Mouse (Mus musculus) gastrocnemius, postnatal 36 days (tissue): ENCODE results near the gene Mettl23. TPM values are rescaled to one million over a fixed set of nuclear protein-coding genes. Genes with fewer than 3 reads are reported as not detected.
"Not testable (repeated sequence)": the region's sequence is repeated elsewhere in the genome, so short reads cannot be mapped to it uniquely, and the experiment has no call there.

ENCODE experiments used
- DNase-seq, 2 experiments: peaks; one replicate each; pipeline ENCODE4 v3.0.0; 2022
- intact Hi-C: fragments of 180-260 bp; cut with DNase I; formaldehyde crosslinking; loops from one replicate; pipeline ENCODE4 v1.15.1; 2025
- total RNA-seq, 2 experiments: library from RNA; stranded (reverse); gene quantifications; 2 replicates each; pipeline ENCODE4 v1.2.3; 2021

Gene Mettl23
- total RNA-seq, 2 experiments from 2014 or later: 30.0 to 39.2 TPM

DNA sequence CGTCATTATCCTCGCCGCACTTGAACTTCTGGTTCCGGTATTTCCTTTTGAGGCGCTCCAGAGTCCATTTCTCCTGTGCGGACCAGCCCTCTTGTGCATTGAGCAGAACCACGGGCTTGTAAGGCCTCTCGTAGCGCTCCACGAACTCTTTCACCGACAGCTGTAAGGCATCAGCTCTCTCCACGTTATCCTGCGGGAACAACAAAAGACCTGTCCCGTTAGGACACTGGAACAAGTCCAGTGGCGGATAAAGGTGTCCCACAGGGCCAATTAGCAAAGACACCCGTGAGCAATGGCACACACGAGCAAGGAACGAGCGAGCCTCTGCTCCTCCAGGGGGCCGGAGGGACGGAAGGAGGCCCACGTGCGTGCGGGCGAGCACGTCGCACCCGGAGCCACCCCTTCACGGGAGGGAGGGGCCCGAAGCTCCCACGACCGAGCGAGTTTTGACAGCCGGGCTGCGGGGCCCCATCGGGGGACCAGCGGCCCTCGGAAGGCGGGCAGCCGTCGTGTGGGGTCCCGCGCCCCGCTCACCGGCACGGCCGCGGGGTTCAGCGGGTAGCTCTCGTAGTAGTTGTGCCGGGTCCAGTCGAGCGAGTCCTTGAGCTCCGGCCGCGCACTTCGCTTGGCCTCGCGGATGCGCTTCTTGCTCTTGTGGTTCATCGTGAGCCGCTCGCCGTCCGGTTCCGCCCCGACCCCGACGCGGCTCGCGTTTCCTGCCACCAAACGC is 382 bp upstream of the Mettl23 start:
- intact Hi-C loops: no loop called here
- DNase-seq: peak; percentile 48 to 55

DNA sequence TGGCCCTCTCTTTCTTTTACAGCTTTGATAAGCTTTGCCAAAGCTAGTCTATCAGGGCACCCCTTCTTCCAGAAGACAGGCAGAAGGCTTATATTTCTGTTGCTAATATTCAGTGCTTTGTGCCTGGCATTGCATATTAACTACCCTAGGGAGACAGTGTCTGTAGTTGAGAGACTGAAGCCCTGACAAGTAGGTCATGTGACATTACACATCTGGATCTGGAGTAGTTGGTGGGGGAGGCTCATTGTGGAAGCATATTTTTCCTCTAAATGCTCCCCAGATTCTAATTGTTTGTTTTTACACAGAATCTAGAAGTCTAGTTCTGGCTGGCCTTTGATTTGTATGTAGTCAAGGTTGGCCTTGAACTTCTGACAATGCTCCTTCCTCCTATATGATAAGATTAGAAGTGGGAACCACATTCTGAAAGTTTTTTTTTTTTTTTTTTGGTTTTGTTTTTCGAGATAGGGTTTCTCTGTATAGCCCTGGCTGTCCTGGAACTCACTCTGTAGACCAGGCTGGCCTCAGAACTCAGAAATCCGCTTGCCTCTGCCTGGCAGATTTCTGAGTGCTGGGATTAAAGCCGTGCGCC is 3.6 kb downstream of the Mettl23 start:
- intact Hi-C loops: no loop called here

DNA sequence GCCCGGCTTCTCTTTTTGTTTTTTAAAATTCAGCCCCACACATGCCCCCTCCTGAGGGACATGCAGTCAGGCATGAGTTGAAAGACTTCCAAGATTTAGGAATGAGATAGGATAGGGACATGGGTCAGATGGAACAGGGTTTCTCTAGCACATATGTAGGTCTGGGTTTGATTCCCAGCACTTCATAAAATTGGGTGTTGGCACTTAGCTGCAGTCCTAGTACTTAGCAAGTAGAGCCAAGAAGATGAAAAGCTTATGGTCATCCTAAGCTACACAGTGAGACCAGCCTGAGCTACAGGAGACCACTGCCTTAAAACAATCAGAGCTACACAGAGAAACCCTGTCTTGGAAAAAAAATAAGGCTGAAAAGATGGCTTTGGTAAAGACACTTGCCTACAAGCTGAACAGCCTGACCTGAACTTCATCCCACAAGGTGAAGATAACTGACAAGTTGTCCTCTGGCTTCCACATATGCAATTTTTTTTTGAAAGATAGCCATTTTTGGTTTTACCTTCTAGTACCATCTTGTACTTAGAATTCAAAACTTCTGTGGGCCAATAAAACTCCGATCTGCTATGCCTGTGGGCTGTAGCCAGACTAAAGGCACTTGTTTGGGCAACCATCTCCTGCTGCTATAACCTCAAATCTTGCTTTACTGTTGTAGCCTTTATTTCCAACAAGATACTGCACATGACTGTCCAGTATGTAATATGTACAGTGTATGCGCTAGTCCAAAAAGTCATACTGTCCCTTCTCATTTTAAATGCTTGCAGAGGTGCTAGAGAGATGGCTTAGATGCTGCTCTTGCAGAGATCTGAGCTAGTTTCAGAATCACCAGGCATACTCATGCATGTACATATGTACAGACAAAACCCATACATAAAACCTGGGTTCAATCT is 4.4 kb downstream of the Mettl23 start:
- DNase-seq: no peak
- intact Hi-C loops: no loop called here

More for the DNA sequence above, 3.6 kb downstream of the Mettl23 start:
- DNase-seq: no peak

DNA sequence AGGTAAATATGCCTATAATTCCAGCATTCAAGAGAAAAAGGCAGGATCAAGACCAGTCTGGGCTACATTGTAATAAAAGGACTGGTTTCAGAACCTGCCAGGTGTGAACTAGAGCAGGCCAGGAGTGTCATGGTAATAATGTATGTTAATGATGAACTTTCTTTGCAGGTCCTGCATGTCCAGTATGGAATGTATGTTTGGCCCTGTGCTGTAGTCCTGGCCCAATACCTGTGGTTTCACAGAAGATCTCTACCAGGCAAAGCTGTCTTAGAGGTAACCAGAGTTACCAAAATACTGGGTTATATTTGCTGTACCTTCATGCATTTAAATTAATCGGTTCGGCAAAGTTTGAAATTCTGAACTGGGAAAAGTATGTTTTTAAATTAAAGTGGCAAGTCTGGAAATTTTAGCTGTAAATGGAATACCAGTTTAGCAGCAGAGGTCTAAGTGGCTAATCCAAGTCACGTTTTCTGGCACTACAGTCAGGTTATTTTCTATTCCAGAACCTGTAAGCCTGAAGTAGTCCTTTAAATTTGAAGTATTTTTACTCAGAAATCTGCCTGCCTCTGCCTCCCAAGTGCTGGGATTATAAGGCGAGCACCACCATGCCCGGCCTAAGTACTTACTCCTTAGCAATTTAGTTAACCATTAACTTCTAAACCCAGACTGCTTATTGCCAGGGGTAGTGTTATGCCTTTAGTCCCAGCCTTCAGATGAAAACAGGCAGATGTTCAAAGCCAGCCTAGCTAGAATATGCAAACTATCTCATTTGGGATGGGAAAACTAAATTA is 5.2 kb downstream of the Mettl23 start:
- no peak for DNase-seq
- intact Hi-C loops: no loop called here

DNA sequence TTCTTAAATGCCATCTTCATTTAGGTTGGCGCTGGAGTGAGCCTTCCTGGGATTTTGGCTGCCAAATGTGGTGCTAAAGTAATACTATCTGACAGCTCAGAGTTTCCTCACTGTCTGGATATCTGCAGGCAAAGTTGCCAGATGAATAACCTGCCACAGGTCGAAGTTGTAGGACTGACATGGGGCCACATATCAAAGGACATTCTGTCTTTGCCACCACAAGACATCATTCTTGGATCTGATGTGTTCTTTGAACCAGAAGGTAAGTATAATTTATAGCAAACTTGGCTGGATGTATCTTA is 5.8 kb downstream of the Mettl23 start:
- intact Hi-C loops, DNase-seq: not testable (repeated sequence)

DNA sequence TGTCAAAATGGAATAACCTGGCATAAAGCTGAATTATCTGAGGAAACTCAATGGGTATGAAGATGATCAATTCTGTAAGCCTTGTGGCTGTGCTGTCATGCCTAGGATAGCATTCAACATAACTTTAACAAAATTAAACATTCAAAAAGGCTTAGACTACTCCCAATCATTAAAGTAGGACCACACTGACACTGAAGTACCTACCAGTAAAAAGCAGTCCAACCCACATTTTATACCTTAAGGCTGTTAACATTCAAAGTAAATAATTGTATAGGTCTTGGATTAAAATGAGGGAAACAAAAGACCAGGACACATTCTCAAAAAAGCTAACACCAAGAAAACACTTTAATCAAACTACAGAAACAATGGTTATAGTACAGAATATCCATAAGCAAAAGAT is 6.5 kb downstream of the Mettl23 start:
- no peak for DNase-seq
- intact Hi-C loops: no loop called here

DNA sequence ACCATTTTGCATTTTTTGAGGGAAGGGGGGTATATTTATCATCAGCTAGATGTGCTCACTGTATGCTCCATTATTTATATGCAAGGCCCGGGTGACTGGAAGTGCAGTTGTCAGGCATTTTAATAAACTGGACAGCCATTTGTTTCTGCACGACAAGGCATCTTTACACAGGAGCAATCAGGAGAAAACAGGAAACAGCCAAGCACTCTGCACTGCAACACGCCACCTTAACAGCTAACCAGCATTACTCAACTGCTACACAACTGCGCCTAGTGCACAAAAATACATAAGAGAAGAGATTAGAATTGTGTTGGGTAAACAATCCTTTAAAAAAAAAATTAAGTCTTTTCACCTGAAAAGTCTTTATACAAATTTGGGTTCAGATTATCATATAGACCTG is 7.0 kb downstream of the Mettl23 start:
- intact Hi-C loops: no loop called here

DNA sequence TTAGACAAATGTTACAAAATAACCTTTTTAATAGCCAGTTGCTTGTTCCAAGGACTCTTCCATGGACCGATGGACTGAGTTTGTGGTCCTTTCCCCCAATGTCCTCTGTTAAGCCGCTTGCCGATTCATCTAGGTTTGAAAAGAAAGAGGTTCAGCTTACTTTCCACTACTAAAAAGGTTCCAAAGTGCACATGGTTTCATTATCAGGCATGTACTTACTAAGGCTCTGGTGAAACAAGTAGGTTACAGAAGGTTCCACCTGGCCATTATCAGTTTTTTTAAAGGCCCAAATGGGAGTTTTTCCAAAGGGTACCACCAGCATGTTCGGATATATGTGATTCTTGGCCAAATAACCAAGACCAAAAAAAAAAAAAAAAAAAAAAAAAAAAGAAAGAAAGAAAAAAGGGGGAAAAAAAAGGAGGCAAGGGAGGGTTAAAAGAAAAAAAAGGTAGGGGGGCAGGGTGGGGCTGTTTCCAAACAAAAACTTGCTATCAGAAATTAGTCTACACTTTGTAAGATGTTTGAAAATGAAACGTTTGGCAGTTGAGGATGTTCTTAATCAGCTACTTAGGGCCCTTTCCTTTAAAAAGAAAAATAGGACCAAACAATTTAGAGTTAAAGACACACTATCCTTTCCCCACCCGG is 7.9 kb downstream of the Mettl23 start:
- intact Hi-C loops: no loop called here

More for the DNA sequence above, 7.0 kb downstream of the Mettl23 start:
- no peak for DNase-seq

DNA sequence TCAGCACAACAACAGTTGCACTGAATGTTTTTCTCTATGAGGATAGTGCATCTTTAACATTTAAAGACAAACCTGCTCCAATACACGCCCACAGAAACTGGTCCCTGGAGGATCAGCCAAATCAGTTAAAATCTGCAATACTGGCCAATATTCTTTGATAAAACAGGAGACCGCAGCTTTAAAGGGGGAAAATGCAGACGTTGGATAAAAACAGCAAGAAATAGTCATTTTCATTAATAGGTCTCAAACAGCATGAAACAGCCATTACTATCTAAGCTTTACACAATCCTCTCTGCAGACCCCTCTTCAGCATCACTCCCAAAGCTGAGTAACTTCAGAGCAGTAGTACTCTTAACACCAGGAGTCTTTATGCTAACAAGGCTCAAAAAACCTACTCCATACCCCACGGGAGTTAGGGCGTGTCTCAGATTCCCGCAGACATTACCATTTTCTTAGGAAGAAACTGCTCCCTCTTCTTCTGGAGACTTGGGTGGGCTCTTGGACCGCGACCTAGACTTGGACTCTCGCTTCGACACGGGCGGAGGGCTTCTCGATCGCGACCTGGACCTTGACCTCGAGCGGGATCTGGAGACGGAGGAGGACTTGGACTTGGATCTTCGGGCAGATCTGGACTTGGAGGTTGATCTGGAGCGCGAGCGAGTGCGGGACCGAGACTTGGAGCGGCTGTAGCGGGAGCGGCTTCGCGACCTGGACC is 8.7 kb downstream of the Mettl23 start:
- no peak for DNase-seq
- intact Hi-C loops: no loop called here

More for the DNA sequence above, 7.9 kb downstream of the Mettl23 start:
- no peak for DNase-seq

DNA sequence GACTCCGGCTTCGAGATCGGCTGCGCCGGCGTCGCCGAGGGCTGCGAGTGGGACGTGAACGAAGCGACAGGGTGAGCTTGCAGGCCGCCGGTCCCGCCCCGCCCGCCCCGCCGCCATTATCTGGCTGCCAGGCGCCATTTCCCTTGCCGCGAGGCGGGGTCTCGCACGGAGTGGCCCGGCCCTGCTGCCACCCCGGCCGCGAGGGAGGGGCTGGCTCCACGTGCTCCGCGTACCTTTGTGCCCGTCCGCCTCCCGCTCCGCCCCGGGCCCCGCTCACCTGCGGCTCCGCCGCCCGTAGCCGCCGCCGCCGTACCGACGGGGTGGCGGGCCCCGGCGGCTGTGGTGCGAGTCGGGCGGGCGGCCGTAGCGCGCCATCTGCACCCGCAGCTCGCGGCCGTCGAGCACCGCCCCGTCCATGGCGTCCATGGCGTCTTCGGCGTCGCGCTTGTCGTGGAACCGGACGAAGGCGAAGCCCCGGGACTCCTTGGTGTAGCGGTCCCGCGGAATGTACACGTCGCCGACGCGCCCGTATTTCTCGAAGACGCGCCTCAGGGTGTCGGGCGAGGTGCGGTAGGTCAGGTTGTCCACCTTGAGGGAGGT is 9.3 kb downstream of the Mettl23 start, which contains the start of gene Mfsd11:
Gene Mfsd11, plus strand, starts transcription at position 150 of the 600 bp plus-strand sequence.
- peak; percentile 68 to 70 for DNase-seq
- intact Hi-C loops: no loop called here

DNA sequence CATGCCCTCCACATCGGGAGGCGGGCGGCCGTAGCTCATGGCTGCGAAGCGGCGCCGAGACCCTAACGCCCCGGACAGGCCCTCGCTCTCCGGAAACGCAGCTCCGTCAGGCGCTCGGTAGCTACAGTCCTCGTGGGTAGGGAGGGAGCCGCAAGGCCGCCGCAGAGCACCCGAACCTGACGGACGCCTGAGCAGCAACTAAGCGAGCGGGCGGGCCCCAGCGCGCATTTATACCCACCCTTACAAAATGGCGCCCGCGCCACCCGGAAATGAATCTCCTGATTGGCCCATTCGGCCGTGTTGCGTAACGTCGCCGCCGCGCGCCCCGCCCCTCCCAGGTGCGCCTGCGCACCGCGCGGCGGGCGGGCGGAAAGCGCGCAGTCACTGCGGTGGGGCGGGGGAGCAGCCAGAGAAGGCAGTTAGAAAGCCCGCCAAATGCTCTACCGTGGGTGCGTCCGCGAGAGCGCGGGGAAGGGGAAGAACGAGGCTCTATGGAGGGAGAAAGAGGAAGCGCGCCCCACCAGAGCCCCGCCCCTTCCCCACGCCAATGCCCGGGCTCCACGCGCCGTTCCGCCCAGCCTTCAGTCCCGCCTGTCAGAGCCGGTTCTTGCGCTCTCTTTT is 9.9 kb downstream of the Mettl23 start, which contains the start of gene Srsf2:
Gene Srsf2, minus strand, starts transcription at position 204 of the 621 bp plus-strand sequence.
- intact Hi-C loops: no loop called here
- DNase-seq: peak; percentile 94 to 97

DNA sequence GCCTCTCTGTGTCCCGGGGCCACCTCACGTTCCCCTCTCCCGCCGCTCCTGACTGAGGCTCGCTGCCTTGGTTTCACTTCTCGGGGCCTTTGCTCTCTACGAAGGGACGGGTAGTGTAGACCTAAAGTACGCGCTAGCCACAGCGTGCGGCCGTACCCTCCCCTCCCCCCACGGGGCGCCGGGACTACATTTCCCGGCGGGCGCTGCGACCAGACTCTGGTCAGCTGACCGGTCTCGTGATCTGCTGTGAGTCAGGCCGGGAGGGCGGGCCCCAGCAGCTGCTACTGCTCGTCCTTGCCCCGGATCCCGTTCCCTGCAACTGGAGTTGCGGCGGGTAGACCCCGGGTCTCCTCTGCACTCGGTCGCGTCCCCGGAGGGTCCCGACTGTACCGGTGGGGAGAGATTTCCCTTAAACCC is 10.4 kb downstream of the Mettl23 start:
- intact Hi-C loops: no loop called here
- peak; percentile 97 for DNase-seq

DNA sequence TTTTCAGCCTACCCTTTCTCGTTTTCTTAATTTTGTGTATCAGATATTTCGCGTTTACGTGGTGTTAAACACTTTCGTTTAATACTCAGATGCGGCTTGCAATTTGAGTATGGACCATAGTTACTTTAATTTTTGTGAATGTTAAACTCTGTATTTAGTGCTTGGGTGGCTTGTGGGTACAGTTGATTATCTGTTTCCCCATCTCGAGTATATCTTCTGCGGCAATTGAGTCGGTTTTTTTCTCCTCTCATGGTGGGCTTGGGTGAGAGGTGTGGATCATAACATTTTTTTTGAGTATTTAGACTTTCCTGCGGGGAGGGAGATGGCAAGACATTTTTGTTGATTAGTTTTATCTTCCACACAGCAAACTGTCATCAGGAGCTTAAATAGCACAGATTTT is 11.2 kb downstream of the Mettl23 start:
- intact Hi-C loops: no loop called here

DNA sequence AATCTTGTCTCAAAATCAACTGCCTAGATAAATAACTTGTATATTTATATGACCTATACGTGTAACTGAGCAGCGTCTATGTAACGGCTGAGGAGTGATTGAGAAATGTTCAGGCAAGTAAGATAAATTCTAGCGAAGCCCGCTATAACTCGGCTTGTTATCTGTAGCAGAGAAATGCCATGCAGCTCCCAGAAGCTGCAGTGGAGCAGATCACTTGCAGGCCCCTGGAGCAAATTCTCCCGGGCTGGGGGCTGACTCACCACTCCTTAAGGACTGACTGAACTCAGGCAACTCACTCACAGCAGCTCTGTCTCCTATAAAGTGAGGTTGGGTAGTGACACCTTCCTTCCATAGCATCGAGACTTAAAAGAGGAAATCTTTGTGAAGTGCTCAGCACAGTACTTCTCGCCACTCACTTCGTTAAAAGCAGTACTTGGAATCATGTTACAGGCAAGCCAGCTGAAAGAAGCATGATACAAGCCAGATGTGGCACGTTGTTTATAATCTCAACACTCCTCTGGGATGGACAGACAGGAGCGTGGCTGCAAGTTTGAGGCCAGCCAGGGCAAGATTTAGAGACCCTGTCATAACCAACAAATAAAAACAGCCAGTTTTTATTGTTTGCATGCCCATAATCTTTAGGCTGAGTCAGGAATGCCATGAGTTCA is 14.2 kb downstream of the Mettl23 start:
- DNase-seq: no peak
- intact Hi-C loops: no loop called here

More for the DNA sequence above, 11.2 kb downstream of the Mettl23 start:
- DNase-seq: no peak

DNA sequence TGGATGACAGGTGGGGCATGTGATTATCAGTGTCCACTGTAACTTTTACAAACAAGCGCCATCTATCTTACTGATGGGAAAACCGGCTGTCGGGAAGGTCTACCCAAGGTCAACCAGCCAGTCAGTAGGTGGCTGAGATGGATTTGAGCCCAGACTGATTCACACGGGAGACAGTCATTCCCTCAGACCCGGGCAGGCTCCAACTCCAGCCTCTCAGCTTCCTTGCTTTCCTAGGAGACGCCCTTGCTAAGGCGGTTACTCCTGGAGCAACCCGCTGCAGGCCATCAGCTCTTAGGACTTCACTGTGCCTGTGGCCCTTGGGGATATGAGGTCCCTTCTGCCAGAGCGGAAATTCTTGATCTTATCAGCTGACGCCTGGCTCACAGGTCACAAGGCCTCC is 21.4 kb downstream of the Mettl23 start:
- DNase-seq: no peak
- intact Hi-C loops: no loop called here

DNA sequence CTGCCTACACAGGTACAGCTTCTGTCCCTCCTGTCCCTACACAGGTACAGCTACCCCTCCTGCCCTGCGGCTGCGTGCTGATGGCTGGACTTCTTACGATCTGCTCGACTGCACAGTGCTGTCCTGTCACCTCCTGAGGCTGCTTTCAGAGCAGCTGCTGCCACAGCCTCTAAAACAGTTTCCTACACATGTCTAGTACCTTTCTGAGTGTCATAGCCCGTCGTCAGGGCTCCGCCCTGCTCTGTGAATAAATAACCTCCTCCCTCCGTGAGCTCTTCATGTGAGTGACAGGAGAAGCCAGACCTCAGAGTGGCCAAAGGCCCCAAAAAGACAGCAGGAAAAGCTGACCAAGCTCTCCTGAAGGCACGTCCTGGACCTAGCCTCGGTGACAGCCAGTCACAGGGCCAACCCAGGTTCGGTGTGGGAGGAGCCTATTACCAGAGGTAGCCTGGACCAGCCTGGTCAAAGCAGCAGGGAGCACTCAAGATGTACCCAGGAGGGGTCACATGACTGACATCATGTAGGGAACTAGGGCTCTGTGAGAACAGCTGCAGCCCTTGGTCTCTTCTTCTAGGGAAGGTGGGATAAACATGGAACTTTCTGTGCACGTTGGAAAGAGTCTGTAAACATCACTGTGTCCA is 23.0 kb downstream of the Mettl23 start:
- no peak for DNase-seq
- intact Hi-C loops: no loop called here

DNA sequence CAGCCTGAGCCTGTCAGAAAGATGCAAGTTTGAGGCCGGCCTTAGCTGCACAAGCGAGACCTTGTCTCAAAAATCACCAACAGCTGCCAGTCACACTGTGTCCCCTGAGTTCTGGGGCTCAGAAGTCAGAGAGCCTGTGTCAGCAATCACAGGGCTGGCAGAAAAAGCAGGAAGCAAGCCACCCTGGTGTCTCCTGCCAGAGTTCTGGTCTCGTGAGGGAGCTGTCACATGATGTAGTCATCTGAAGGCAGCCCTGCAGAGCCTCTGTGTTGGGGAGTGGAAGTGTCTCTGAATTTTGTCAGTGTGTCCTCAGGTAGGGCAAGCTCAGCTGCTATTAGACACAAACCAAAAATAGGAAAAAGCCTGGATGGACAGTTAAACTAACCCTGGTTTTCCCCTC is 25.1 kb downstream of the Mettl23 start:
- intact Hi-C loops: no loop called here

More for the DNA sequence above, 25.1 kb downstream of the Mettl23 start:
- peak in 1 of 2 experiments; percentile 30 for DNase-seq
